Mouse (Mus musculus) Patski (cell line): ENCODE measurements around the gene Scimp. TPM values are rescaled to one million over a fixed set of nuclear protein-coding genes. Genes with fewer than 3 reads are reported as not detected.
"Not testable (repeated sequence)": the region's sequence is repeated elsewhere in the genome, so short reads cannot be mapped to it uniquely, and the experiment has no call there.

Source experiments
- ATAC-seq: fragments of 100-300 bp; one replicate; pipeline ENCODE4 v1.8.0; 2021
- CTCF ChIA-PET: fragments of 350-600 bp; sonication (Branson Sonifier 250); formaldehyde crosslinking; loops from one replicate; lab custom pipeline; 2022; ENCODE audit warnings: inconsistent platforms; lab: Charles Lee
- POLR2A ChIA-PET: fragments of 350-600 bp; sonication (Branson Sonifier 250); formaldehyde crosslinking; loops from one replicate; lab custom pipeline; 2022; ENCODE audit warnings: antibody characterized with exemption, inconsistent platforms; lab: Charles Lee
- DNase-seq: peaks from one replicate; pipeline ENCODE4 v3.0.0-alpha.2; 2011; ENCODE audit warnings: low read depth, low spot score
- H3K27me3 ChIP-seq: fragments of 371-371 bp; one replicate; pipeline ENCODE4 v1.5.1; 2021
- CTCF ChIP-seq: fragments of 100-300 bp; IDR thresholded peaks from one replicate; pipeline ENCODE4 v1.5.1; 2021
- in situ Hi-C: fragments of 300-500 bp; cut with MboI; formaldehyde crosslinking; loops from 3 replicates; pipeline ENCODE4 v1.11.1; 2018; ENCODE audit warnings: low pct_unique_long_range_greater_than_20kb, mixed read lengths
- polyA plus RNA-seq: library from polyadenylated mRNA; unstranded; gene quantifications from one replicate; pipeline ENCODE4 v1.2.3, GENCODE M21; 2021

The Scimp gene
- polyA plus RNA-seq, 1 experiment from 2014 or later, result 0.05 TPM

DNA sequence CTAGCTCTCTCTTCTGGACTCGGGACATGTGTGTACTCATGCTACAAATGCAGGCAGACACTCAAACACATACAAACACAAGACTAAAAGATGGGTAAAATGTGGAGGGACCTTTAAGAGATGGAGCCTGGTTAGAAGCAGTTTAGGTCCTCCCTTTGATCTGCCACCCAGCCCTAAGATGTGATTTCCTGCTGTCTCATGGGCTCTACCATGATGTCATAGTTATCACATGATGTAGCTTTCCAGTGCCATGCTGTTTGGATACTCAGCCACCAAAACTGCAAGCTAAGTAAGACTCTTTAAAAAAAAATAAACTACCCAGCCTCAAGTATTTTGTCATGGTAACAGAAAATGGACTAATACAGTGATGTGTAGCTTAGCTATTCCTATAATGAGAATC, 20.0 kb downstream of the Scimp start:
- TF ChIP-seq CTCF, result no peak
- CTCF ChIA-PET, result interaction anchor here (2.0 to 2.3 kb wide), 2 partner anchors 14 to 23 kb away, joined by 7 to 9 read pairs; no protein-coding TSS in a partner anchor
- in situ Hi-C loops, result no loop called here
- DNase-seq (no peak), ATAC-seq (no peak)
- no peaks in the 10 kb centered on the region for H3K27me3 ChIP-seq
- POLR2A ChIA-PET, result no interaction called here

DNA sequence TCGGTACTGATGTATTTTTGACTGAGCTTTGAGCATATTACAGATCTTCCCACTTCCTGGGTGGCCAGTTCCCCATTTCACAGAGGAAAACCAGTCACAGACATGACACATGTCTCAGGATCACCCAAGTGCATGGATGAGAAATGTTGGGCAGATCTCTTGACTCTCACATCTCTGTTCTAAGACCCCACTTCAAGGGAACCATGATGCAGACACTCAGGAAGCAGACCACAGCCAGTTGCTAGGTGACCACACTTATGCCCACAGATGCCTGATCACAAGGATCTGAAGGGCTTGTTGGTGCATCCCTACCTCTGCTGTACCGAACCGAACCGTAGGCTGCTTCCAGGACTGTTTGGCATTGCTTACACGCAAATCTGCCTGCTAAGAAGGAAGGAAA, 20.7 kb downstream of the Scimp start:
- CTCF ChIA-PET, result interaction anchor here (2.0 to 2.3 kb wide), 2 partner anchors 14 to 24 kb away, joined by 7 to 9 read pairs; no protein-coding TSS in a partner anchor
- in situ Hi-C loops, result no loop called here

DNA sequence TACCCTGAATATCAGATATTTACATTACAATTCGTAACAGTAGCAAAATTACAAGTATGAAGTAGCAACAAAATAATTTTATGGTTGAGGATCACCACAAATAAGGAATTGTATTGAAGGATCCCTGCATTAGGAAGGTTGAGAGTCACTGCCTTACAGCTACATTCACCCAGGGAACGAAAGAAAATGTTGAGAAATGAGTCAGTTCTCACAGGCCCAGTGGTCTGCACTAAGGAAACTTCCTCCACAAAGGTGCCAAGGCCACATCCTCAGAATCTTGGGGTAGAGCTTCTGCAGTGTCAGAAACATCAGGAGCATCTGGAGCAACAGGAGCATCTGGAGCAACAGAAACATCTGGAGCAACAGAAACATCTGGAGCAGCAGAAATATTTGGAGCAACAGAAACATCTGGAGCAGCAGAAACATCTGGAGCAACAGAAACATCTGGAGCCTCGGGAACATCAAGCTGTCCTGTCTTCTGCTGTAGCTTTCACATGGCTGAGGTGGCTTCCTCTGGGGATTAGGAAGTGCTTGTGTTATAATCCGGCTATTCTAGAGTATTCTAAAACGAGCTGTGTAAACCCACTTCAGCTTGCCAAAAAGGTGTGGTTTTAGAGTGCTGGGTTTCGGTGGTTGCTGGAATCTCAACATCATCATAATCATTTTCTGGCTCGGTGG, 21.4 kb downstream of the Scimp start:
- H3K27me3 ChIP-seq, result no peaks in the 10 kb centered on the region
- in situ Hi-C loops, result no loop called here
- POLR2A ChIA-PET, result no interaction called here
- no peak for TF ChIP-seq CTCF
- CTCF ChIA-PET, result interaction anchor here (2.0 to 2.3 kb wide), 2 partner anchors 13 to 24 kb away, joined by 7 to 9 read pairs; no protein-coding TSS in a partner anchor
- DNase-seq (no peak), ATAC-seq (no peak)

More for the DNA sequence above, 20.7 kb downstream of the Scimp start:
- no peak for TF ChIP-seq CTCF
- DNase-seq (no peak), ATAC-seq (no peak)
- POLR2A ChIA-PET, result no interaction called here
- no peaks in the 10 kb centered on the region for H3K27me3 ChIP-seq

DNA sequence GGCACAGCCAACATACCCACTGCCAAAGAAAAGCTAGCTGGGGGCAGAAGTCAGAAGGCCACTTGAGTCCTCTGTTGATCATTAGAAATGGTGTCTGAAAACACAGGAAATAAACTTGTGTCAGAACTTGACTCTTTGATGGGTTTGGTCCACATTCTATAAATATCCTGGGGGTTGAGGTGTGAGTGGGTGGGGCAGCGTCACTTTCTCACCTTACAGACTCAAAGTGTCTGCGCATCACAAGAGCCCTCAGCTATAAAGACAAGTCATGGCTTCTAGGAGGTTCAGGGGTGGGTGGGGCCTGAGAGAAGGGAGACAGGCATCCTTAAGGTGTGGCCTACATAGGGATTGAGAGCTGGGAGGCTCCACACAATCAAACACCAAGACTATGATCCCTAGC, 22.0 kb downstream of the Scimp start:
- ATAC-seq, result no peak

DNA sequence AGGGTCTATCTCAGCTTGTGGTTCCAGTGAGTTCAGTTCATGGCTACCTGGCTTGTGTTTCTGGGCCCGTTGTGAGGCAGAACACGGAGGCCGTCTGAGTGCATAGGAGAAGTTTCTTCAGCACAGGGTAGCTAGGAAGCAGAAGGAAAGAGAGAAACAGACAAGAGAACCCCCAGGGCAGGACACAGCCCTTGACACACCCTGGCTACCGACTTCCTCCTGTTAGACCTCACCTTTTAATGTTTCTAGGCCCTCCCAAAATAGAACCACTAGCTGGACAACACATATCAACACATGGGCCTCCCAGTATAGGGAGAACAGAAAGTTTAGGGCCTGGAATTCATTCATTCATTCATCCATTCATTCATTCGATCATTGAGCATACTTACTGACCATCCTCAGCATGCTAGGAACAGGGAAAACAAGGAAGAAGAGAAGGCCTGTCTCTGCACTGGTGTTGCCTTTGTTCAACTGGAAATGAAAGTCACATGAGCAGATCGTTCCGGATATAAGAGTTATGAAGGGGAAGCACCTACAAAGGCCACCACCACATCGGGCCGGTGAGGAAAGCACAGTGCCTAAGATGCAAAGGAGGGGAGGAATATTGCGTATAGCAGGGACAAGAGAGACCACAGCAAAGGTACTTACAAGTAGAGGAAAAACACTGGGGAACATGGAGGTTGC, 23.3 kb downstream of the Scimp start:
- DNase-seq, result no peak
- POLR2A ChIA-PET, result no interaction called here

More for the DNA sequence above, 22.0 kb downstream of the Scimp start:
- in situ Hi-C loops, result no loop called here
- CTCF ChIA-PET, result interaction anchor here (2.4 kb wide), 1 partner anchor 13 kb away, joined by 22 read pairs; no protein-coding TSS in a partner anchor
- no peak for DNase-seq
- POLR2A ChIA-PET, result no interaction called here
- TF ChIP-seq CTCF, result no peak
- H3K27me3 ChIP-seq, result no peaks in the 10 kb centered on the region

DNA sequence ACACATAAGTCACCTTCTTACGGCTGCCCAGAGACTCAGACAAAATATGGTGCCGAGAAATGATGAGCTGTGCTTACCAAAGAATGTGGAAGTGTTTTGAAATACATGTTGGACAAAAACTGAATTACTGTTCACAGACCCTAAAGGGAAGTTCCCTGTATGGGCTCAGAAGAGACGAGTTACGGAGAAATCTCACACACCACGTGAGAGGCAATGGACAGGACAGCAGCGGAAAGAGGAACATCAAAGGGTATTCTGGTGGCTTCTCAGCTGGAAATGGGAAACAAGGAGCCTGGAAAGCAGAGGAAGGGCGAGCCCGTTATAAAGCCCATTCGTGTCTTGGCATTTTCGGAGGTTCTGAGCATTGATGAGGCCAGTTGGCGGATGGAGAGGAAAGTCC, 25.3 kb downstream of the Scimp start:
- in situ Hi-C loops, result no loop called here
- ChIA-PET CTCF (interaction anchor here (1.9 to 4.4 kb wide), 2 partner anchors 9 to 29 kb away, joined by 6 to 14 read pairs; no protein-coding TSS in a partner anchor), POLR2A (no interaction called here)
- no peak for TF ChIP-seq CTCF
- ATAC-seq, result no peak
- no peak for DNase-seq
- H3K27me3 ChIP-seq, result no peaks in the 10 kb centered on the region

More for the DNA sequence above, 23.3 kb downstream of the Scimp start:
- no peak for ATAC-seq
- no peaks in the 10 kb centered on the region for H3K27me3 ChIP-seq
- in situ Hi-C loops, result no loop called here
- CTCF ChIA-PET, result interaction anchor here (0.9 to 4.4 kb wide), 3 partner anchors 12 to 82 kb away, joined by 3 to 22 read pairs (median 14); no protein-coding TSS in a partner anchor
- TF ChIP-seq CTCF, result no peak

DNA sequence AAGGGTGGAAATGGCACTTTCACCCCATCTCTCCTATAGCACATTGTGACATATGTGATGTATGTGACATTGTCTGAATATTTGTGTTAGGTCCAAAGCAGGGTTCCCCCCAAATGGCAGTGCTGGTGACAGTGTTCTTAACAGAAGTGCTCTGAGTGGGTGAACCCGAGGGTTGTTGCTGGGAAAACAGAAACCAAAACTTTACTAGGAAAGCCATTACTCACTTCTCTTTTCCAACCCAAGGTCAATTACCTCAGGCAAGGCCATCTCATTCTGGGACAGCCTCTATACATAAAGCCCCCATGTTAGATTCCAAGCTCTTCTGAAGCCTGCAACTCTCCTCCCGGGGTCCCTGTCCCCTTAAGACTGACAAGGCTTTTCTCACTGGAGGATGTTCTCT, 26.5 kb downstream of the Scimp start:
- ATAC-seq, result no peak
- in situ Hi-C loops, result no loop called here
- no peak for TF ChIP-seq CTCF
- no peak for DNase-seq
- POLR2A ChIA-PET, result interaction anchor here (0.8 kb wide), 1 partner anchor 23 kb away, joined by 3 read pairs; no protein-coding TSS in a partner anchor
- CTCF ChIA-PET, result interaction anchor here (4.4 kb wide), 1 partner anchor 30 kb away, joined by 14 read pairs; no protein-coding TSS in a partner anchor
- no peaks in the 10 kb centered on the region for H3K27me3 ChIP-seq

DNA sequence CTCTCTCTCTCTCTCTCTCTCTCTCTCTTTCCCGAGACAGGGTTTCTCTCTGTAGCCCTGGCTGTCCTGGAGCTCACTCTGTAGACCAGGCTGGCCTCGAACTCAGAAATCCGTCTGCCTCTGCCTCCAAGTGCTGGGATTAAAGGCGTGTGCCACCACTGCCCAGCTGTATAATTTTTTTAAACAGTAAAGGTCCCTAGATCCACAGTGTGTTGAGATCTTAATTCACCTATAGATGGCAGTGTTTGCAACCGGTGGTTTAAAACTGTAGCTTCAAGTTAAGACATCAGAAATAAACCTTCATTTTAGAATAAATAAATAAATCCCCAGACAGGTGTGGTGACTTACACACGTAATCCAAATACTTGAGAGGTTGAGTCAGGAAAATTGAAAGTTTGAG, 34.3 kb downstream of the Scimp start:
- POLR2A ChIA-PET, H3K27me3 ChIP-seq, DNase-seq, ATAC-seq: not testable (repeated sequence)
- TF ChIP-seq CTCF, result peak; percentile 70
- in situ Hi-C loops, result loop anchor here (5.0 kb wide), 1 partner anchor 34 kb away; the partner anchor contains the start of gene Scimp
- CTCF ChIA-PET, result interaction anchor here (0.9 to 3.2 kb wide), 17 partner anchors 8 to 226 kb away, joined by 3 to 22 read pairs (median 4); no protein-coding TSS in a partner anchor

DNA sequence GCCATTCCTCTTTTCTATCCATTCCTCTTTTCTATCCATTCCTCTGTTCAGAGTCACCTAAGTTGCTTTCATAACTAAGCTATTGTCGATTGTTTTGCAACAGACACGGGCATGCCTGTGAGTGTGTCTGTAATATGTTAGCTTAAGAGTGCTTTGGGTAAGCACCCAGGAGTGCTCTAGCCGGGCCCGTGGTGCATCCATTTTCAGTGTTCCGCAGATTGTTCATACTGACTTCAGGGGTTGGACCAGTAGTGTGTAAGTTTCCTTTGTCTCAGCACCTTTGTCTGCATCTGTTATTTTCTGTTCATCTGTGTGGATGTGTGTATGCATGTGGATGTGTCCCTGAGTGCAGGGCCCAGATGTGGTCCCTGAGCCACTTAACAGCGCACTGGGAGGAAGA, 34.8 kb downstream of the Scimp start:
- in situ Hi-C loops, result loop anchor here (5.0 kb wide), 1 partner anchor 35 kb away; the partner anchor contains the start of gene Scimp
- ChIA-PET POLR2A (interaction anchor here (0.6 to 1.6 kb wide), 2 partner anchors 94 to 127 kb away, joined by 3 to 4 read pairs; no protein-coding TSS in a partner anchor), CTCF (interaction anchor here (0.8 to 3.2 kb wide), 16 partner anchors 10 to 226 kb away, joined by 3 to 22 read pairs (median 4); no protein-coding TSS in a partner anchor)
- no peaks in the 10 kb centered on the region for H3K27me3 ChIP-seq
- no peak for TF ChIP-seq CTCF
- no peak for DNase-seq
- ATAC-seq, result peak; percentile 31

DNA sequence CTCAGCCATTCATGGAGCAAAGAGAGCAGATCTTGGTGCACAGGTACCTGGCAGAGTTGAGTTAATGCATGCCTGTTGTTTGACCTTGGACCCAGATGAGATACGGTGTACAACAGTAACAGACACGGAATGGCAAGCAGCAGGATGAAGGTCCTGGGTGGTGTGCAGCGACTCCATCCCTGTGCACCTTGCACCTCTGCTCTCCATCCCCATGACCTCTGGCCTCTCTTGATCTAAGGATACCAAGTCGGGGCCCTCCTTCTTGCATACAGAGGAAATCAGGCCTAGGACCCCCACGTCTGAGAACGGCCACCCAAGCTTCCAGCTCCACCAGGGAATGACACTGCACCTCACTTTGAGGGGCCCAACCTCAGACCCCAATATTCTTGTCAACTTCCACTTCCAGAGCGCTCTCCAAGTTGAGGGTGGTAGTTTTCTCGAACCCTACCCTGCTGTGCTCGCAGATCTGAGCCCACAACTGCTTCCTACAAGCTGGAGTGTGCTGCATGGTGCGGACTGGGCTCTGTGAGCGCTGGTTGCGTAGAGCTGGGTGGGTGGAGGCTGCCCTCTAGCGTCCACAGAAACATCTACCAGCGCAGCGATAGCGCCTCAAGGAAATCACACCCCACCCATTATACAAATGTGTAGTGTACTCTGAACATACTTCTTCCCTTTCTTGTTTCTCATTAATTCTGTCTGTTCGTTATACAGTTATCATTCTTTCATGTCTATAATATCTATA, 35.4 kb downstream of the Scimp start:
- CTCF ChIA-PET, result interaction anchor here (0.7 to 3.2 kb wide), 16 partner anchors 10 to 227 kb away, joined by 3 to 22 read pairs (median 4); no protein-coding TSS in a partner anchor
- in situ Hi-C loops, result loop anchor here (5.0 kb wide), 1 partner anchor 35 kb away; the partner anchor contains the start of gene Scimp
- POLR2A ChIA-PET, result interaction anchor here (0.6 to 1.6 kb wide), 3 partner anchors 93 to 127 kb away, joined by 3 to 5 read pairs (median 4); no protein-coding TSS in a partner anchor
- H3K27me3 ChIP-seq, result no peaks in the 10 kb centered on the region
- peak; percentile 75 for TF ChIP-seq CTCF
- ATAC-seq, result peak; percentile 51
- no peak for DNase-seq
